Mouse (Mus musculus) MEL (cell line): ENCODE measurements at regions not wholly inside any gene's neighbourhood (a gene's known extent, or its start where the extent isn't known, plus 50 kb on each side); places are given as distances from the start of the nearest gene placed in this dataset.

Experiments
- CHD2 ChIP-seq: IDR thresholded peaks from 2 replicates; pipeline ENCODE4 v1.6.1; 2011; ENCODE audit warnings: low read length, improper control_type of control experiment
- CTCF ChIP-seq, 3 experiments: IDR thresholded peaks in 2 of 3; conservative IDR thresholded peaks in 1 of 3; 2 replicates each; pipeline ENCODE4 v1.5.1; 2011 to 2012; ENCODE audit warnings: low read length in 3 of 3, low read depth in 2 of 3, mild to moderate bottlenecking in 2 of 3, improper control_type of control experiment in 1 of 3, inconsistent platforms in 1 of 3, mixed read lengths in 1 of 3, moderate library complexity in 1 of 3; ENCODE audit not compliant: control insufficient read depth in 1 of 3, insufficient read depth in 1 of 3, poor library complexity in 1 of 3, severe bottlenecking in 1 of 3
- ETS1 ChIP-seq: IDR thresholded peaks from 2 replicates; pipeline ENCODE4 v1.6.1; 2012; ENCODE audit warnings: low read depth, mild to moderate bottlenecking, inconsistent platforms, low read length, improper control_type of control experiment, moderate library complexity
- MAZ ChIP-seq: IDR thresholded peaks from 2 replicates; pipeline ENCODE4 v1.6.1; 2012; ENCODE audit warnings: low read depth, mild to moderate bottlenecking, inconsistent platforms, low read length, improper control_type of control experiment
- USF2 ChIP-seq, 2 experiments: IDR thresholded peaks; 2 replicates each; pipeline ENCODE4 v1.6.1; 2011 to 2012; ENCODE audit warnings: improper control_type of control experiment in 2 of 2, low read length in 2 of 2, borderline replicate concordance in 1 of 2, inconsistent platforms in 1 of 2, low read depth in 1 of 2, mild to moderate bottlenecking in 1 of 2; ENCODE audit not compliant: insufficient read depth in 1 of 2

DNA sequence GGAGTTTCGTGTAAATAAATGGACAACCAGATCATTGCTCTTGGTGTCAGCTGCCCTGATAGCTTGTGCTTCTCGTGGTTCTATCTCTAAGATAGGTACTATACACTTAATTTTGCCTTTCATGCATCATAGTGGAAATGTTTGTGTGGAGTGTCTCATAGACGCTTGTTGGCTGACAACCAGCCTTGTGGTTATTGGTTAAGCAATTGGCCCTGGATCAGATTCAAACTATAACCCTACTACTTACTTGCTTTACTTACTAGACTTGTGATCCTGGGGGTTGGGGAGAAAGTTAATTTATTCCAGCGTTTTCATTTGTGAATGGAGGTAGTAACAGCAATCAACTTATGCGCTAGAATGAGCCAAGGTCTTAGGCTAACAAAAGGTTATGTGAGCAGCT lies 135.2 kb downstream of the Pten start:
- TF ChIP-seq CTCF (IDR thresholded peaks at IDR 0.05 in 2 of 3, conservative IDR thresholded peaks at IDR 0.05 in 1 of 3; ENCODE audit: control insufficient read depth in 1 of 3, insufficient read depth in 1 of 3, low read depth in 2 of 3, low read length in 3 of 3, poor library complexity in 1 of 3, severe bottlenecking in 1 of 3) (no peak), ETS1 (no peak), USF2 (IDR thresholded peaks at IDR 0.05; ENCODE audit: borderline replicate concordance in 1 of 2, insufficient read depth in 1 of 2, low read depth in 1 of 2, low read length in 2 of 2) (no peak), CHD2 (no peak), MAZ (no peak)
